Mouse (Mus musculus): ENCODE results near the gene Ric1.

Ric1 gene

GRCm38 (mm10) chr19:29521637-29522435 is at the start of gene Ric1:
Gene Ric1 (plus strand): TSS chr19:29522282.
- peak; percentile 85 for DNase-seq

GRCm38 (mm10) chr19:29472424-29472823 is 49.7 kb upstream of the Ric1 start:
- no peak for DNase-seq

- DNase-seq, result no peak
Measured at GRCm38 (mm10) chr19:29472946-29473345, 49.1 kb upstream of the Ric1 start.

DNA sequence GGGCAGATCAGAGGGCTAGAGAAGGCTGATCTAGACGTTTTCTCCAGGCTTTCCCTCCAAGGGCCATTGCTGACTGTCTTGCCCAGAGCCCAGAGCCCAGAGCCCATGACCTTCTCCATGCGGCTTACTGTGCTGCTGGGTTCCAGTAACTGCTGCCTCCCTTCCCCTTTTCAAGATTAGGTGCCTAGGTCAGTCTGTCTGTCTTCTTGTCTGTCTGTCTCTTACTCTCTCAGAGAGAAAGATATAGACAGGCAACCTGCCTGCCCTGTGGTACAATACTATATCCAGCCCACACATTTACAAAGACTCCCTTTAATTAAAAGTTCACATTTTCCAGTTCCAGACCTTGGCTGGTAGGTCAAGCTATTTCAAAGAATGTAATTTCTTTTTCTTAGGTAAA is 47.3 kb upstream of the Ric1 start:
- DNase-seq, result no peak

DNA sequence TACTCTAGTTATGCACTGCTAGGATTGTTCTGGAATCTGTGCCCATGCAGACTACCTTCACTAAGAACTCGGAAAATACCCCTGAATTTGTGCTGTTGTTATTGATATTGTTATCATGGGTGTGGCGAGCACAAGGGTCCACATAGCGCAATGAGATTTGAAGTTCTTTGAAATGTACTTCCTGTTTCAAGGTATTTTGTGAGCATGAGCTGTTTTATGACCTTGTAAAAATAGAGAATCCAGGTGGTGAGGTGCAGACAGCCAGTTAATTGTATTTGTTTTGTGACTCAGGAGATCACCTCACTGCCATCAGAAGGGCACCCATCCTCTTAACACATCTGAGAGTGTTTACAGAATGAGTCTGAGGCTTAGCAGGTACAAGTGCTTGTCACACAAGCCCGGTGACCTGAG is 46.9 kb upstream of the Ric1 start:
- no peak for DNase-seq

GRCm38 (mm10) chr19:29478598-29478997 is 43.5 kb upstream of the Ric1 start:
- no peak for DNase-seq

DNA sequence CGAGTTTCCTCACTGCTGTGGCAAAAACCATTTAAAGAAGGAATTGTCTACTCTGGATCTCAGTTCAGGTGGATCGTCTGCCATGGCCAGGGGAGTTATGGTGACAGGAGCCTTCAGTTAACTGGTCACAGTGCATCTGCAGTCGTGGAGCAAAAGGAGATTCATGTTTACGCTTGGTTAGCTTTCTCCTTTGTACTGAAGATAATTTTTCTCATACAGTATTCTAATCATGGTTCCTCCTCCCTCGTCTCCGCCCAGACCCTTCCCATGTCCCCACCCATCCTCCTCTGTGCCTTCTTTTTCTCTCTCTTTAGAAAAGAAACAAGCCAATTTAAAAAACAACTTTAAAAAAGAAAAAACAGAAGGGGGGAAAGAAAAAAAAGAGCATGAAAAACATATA is 40.5 kb upstream of the Ric1 start:
- DNase-seq, result no peak

DNA sequence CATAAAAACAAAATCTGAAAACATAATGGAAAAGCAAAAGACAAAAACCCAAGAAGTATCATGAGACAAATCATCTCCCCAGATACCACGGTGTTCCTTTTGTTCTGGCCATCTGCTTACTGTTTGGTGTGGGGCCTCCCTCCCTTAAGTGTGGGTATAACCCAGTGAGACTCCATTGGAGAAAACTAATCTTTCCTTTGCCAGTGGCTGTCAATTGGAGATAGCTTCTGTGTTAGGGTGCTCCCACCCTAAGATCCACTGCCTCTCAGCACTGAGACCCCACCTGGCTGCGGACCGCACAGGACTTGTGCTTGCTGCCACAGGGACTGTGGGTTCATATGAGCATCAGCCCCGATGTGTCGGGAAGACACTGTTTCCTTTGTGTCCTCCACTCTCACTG is 39.9 kb upstream of the Ric1 start:
- no peak for DNase-seq

GRCm38 (mm10) chr19:29482637-29483036 is 39.4 kb upstream of the Ric1 start:
- no peak for DNase-seq

DNA sequence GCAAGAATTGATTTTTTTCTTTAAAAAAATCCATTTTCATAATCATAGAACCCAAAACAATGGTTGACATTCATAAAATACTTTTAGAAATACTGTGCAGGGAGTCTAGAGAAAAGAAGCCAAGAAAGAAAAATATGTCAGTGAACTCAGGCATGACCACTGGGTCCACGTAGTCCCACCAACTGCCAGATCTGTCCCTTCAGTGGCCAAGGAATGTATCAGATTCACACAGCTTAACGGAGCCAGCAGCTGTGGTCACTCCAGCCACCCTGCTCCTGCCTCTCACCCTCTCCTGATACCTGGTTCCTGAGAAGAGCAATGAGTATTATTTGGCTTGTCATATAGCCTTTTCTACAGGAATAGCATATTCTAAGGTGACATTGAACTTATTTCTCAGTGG is 38.7 kb upstream of the Ric1 start:
- DNase-seq, result no peak

DNA sequence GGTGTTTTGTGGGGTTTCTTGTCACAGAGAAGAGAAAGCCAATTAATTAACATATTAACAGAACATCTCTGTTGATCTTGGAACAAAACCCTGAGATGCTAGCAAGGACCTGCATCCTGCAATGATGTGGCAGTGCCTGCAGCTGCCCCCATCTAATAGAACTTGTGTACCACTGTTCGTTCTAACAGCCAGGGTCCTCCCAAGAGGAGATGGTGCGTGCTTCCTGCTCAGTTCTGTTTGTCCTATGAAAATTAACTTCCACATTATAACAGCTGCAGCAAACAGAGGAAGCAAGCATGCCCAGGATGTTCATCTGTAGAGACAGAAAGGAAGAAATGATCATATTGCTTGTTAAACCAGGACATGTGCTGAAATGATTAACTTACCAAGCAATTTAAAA is 37.5 kb upstream of the Ric1 start:
- no peak for DNase-seq

DNA sequence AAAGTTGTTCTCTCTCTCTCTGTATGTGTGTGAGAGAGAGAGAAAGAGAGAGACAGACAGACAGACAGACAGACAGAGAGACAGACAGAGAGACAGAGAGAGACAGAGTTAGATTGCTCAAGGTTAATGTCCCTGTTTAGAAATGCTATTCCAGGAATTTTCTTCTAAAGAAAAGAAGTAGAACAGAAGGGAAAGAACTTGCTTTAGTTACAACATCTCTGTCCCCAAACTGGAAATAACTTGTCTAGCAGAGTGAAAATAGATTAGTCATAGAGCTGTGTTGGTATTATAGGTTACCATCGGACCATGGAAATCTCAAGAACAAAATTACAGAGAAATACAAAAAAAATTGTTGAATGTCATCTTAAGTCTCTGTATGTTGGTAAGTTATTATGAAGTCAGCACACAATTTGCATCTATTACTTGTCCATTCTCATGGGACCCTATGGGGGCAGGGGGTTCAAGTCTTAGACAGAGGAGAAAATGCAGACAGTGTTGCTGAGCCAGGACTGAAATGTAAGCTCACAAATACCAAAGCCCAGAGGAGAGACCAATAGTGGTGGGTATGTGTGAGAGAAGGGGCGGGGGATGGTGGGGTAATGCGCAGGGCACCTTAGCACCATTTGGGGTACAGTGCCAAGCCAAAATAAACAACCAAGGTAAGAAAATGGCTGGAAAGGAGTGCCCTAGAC is 36.7 kb upstream of the Ric1 start:
- DNase-seq, result no peak

DNA sequence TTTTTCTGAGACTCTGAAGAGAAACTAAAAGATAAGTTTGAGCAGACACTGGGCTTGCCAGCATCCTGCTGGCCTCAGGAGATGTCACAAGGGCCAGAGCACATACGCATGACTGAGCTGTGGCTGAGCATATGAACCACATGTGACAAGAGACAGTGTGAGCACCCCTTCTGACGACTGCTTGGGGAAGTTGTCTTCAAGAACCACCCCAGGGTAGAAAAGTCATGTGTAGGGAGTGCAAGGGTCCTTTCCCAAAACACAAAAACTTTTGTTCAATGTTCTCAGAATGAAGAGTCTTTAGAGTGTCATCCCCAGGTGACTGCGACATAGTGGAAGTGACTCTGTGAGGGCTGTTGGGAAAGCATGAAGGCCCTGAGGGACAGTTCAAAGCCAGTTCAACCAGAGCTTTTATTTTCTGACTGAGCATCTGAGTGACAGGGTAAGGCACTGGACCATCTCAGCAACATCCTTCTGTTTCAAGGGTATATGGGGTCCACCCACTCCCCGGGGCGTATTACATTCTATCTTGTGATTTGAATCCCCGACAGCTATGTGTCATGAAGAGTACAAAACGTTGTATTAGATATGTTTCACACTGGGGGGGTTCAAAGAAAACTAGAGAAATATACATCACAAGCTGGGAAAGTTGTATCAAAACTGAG is 35.4 kb upstream of the Ric1 start:
- peak; percentile 82 for DNase-seq

DNA sequence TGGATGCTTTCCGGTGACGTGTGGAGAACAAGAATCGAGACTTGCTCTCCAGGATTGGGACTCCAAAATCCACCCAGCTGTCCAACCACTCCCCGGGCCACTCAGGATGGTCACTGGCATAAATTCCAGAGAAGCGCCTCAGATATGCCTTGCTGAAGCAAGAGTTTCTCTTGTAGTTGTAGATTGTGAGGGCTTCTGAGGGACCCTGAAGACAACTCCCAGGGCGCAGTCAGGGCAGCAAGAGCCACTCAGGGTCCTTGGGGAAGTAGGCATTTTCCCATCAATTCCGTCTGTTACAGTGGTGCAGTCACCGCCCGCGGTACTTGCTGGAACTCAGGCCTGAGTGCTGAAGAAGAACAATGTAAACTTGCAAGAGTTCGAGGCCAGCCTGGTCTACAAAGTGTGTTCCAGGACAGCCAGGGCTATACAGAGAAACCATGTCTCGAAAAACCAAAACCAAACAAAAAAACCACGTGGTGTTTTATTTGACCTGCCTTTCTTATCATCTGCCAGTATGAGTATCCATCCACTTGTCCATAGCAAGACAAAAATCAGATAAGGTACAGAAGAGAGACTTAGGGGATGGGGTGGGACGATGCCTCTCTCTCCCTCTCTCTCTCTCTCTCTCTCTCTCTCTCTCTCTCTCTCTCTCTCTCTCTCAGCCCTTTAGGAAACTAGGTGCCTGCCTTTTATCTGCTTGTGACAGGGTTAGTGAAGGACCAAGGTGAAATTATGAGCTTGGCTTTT is 34.6 kb upstream of the Ric1 start:
- no peak for DNase-seq

DNA sequence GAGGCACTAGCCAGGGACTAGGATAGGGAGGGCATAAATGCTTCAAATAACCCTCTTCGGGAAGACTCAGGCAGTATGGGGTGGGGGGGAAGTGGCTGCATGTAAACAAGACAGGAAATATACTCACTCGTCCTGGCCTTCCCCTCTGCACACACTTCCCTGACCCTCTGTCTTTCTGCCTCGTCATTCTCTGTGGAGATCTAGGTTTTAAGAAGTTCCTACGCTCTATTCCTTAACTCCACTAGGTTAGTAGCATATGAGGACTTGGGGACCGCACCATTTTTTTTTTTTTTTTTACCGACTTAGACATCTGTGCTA is 34.0 kb upstream of the Ric1 start:
- DNase-seq, result no peak

DNA sequence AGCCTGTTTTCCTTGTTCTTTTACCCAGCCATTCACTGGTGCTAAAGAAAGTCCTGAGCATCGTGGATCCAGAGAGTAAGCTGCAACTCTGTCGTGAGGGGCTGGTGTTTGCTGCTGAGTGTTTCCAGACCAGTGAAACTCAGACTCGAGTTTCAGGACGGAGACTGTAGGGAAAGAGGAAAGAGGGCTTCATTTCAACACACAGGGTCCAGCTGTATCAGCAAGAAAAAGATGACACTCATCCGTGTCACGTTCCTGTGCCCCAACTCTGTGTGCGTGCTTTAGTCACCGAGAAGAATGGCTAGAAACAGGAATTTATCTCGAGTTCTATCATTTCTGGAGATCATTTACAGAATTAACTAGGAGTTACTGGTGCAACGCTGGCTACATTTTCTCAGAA is 33.7 kb upstream of the Ric1 start:
- DNase-seq, result peak; percentile 59

DNA sequence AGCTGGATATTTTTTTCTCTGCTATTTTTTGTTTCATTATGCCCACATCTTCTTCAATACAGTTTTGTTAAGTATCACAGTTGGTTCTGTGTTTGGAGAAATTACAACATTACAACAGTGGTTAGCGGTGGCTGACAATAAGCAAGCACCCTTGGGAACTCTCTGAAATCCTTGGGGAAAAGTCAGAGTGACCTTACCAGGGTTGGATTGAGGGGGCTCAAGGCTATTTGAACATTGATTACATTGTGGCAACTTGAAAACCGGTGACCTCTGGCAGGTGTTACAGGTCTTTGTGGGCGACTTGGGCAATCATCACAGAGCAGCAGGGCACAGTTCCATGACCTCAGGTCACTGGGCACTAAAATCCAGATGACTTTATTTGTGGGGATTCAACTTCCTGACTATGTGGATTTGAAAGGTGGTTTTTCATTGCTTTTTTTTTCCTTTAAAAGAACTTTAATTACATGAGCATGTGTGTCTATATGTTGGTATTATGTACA is 32.2 kb upstream of the Ric1 start:
- DNase-seq, result no peak

DNA sequence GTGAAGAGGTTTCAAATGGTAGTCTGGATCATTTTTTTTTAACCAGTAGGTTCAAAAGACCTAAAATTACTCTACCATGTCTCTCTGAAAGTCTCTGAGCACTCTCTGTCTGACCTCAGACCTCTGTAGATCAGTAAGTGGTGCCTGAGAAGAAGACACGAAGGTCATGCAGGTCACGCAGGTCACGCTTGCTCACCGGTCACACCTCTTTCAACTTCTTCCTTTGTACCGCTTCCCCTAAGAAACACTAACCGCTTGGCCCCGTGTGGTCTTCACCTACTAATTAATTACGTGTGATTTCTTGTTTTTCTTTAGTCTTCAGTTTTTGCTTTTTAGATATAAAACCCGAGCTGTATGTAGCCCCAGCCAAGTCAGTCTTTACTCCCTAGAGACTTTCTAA is 30.6 kb upstream of the Ric1 start:
- DNase-seq, result no peak

GRCm38 (mm10) chr19:29494454-29494853 is 27.6 kb upstream of the Ric1 start:
- no peak for DNase-seq

GRCm38 (mm10) chr19:29496001-29496597 is 26.0 kb upstream of the Ric1 start:
- DNase-seq, result no peak

GRCm38 (mm10) chr19:29496786-29497557 is 25.1 kb upstream of the Ric1 start:
- no peak for DNase-seq

GRCm38 (mm10) chr19:29497874-29498273 is 24.2 kb upstream of the Ric1 start:
- DNase-seq, result no peak
